Mouse (Mus musculus) cerebellum, postnatal 36 days (tissue): ENCODE results near the gene Stra6l.
A peak's percentile ranks its signal among the peaks of the same experiment; 100 is the strongest.

ENCODE experiments used
- DNase-seq, 2 experiments: peaks; one replicate each; pipeline ENCODE4 v3.0.0; 2021 to 2022; ENCODE audit warnings: mixed read lengths in 2 of 2

Stra6l gene

GRCm38 (mm10) chr4:45848109-45848824 is at the start of gene Stra6l:
Gene Stra6l (plus strand): TSS chr4:45848664.
- no peak for DNase-seq

DNA sequence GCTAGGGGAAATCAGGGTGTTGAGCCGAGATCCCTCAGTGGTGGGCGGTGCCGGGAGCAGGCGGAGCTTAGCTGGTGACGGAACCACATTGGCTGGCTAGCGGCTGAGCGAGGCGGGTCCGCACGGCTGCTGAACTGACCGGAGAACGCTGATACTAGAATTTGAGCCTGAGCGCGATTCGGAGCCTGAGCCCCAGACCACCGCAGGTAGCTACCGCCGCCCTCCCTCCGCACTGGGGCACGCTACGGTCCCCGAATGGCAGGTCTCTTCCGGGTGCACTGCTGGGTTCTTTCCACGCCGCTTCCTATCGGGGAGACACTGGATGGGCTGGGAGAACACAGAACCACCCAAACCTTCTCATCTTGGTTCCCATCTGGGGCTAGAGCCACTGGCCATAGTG is 49.5 kb upstream of the Stra6l start, which contains the start of gene Aldh1b1:
TSS of gene Aldh1b1 (plus strand) at position 59 of the 400 bp plus-strand sequence.
- peak; percentile 28 to 43 for DNase-seq

DNA sequence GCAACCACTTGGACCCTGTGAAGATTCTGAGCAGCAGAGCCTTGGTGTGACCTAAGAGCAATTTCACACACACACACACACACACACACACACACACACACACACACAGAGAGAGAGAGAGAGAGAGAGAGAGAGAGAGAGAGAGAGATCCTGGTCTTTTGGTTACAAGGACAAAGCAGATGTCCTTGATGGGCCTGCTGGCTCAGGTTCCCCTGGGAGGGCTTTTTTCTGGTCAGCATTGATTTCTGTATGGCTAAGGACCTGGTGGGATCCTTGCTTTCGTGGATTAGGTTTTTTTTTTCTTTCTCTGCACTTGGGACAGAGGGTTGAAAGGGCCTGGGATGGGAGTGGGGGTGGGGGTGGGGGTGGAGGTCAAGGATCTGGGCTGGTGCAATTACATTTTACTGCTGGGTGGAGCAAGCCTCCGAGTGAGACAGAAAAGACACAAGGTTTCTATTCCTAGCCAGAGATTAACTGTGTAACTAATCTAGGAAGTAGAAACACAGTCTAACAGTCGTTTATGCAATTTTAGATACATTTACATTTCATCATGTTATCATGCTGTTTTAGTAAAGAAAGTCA is 48.4 kb upstream of the Stra6l start:
- no peak for DNase-seq

DNA sequence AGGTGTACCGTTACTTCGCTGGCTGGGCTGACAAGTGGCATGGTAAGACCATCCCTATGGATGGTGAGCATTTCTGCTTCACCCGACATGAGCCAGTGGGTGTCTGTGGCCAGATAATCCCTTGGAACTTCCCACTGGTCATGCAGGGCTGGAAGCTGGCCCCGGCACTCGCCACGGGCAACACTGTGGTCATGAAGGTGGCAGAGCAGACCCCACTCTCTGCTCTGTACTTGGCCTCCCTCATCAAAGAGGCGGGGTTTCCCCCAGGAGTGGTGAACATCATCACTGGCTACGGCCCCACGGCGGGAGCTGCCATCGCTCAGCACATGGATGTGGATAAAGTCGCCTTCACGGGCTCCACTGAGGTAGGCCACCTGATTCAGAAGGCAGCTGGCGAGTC is 45.6 kb upstream of the Stra6l start:
- no peak for DNase-seq

DNA sequence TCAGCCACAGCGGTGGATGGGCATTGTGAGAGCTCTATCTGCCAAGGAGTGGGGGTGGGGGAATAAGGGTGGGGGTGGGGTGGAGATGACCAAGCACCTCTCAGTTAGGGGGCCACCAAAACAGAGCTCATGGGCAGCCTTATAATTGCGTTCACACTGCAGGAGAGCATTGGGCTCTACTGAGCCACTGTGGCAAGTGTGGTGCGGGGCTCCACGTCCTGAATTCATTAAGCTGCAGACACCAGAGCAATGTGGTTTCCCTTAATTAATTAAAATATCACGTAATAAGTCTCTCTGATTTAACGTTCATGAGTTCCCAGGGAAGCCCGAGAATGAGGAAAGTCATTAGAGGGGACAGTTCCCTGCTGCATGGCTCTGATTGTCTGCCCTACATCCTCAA is 40.4 kb upstream of the Stra6l start:
- DNase-seq: no peak

GRCm38 (mm10) chr4:45811250-45811649 is 37.2 kb upstream of the Stra6l start:
- DNase-seq: no peak

DNA sequence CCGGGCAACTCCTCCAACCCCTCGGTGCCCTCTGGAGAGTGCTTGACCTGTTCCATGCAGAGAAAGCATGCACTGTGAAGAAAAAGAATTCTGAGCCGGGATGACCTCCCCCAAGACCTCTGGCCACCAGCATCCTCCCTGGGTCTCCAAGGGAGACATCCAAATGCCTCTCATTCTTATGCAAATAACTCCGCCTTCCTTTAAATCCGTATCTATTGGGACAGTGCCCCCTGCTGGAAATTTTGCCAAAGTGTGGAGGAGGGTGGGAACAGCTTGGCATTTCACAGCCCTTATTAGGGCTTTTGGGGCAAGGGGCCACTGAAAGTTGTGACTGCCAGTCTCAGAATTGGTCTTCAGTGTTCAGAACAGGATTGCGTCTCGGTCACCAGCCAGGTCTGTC is 32.9 kb upstream of the Stra6l start:
- DNase-seq: peak; percentile 33 to 39

DNA sequence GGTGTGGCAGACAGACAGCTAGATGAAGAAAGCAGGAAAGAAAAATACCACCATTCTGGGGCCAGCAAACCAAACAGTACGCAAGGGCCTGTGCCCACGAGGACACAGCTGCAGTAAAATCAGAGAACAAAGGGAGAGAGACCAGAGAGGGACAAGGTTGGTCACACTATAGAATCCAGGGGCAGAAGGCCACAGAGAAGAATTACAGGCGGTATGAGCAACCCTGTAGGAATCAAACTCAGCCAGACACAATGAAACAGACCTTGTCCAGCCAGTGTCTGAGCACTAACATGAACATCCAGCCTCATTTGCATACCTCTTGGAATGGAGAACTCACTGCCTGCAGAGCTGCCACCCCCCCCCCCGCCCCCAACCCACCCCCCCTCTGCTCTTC is 29.7 kb upstream of the Stra6l start:
- DNase-seq: no peak

DNA sequence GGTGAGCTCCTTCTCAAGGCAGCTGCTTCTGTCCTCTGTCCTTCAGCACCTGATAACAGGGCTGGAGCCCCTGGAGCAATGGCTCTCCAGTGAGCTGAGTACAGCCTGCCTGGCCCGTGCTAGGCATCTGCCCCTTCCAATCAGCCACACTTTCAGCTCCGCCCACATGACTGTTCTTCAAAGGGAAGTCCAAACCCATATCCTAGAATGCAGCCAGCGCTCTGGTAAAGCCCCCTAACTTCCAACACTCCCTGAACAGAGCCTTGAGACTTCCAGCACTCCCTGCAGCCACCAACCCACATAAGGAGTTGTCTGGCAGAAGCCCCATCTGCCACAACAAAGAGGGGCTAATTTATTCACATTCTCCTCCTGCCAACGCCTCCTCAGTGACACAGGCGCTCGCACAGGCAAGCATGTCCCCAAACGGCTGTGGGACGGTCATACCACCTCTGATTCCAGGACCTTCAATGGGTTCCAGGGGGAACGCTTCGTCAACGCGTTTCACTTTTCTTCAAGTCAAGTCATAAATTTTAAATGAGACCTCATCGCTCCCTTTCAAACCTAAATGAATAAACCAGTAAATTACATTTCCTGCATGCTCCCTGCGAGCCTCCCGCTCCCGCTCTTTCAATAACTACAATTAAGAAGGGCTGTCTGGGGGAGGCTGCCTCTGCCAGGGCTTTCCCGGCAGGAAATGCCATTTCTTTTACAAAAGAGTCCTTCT is 29.1 kb upstream of the Stra6l start:
- no peak for DNase-seq

GRCm38 (mm10) chr4:45820074-45820830 is 28.2 kb upstream of the Stra6l start:
- DNase-seq: peak; percentile 22 to 25

DNA sequence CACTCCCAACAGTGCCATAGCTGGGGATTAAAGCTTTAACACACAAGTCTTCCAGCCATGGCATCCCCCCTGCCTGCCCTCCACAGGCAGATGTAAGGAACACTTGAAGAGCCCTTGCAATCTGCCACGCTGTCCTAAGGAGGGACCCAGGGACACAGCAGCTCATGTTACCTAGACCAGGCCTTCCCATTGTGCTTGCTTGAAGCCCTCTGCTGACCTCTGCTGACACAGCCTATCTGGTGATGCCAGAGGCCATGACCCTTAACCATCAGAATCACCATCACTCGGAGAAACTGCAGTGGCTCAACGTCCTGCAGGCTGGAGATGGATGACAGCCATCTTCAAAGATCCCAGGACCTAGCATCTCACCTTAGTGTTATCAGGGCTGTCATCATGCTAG is 26.5 kb upstream of the Stra6l start:
- no peak for DNase-seq

DNA sequence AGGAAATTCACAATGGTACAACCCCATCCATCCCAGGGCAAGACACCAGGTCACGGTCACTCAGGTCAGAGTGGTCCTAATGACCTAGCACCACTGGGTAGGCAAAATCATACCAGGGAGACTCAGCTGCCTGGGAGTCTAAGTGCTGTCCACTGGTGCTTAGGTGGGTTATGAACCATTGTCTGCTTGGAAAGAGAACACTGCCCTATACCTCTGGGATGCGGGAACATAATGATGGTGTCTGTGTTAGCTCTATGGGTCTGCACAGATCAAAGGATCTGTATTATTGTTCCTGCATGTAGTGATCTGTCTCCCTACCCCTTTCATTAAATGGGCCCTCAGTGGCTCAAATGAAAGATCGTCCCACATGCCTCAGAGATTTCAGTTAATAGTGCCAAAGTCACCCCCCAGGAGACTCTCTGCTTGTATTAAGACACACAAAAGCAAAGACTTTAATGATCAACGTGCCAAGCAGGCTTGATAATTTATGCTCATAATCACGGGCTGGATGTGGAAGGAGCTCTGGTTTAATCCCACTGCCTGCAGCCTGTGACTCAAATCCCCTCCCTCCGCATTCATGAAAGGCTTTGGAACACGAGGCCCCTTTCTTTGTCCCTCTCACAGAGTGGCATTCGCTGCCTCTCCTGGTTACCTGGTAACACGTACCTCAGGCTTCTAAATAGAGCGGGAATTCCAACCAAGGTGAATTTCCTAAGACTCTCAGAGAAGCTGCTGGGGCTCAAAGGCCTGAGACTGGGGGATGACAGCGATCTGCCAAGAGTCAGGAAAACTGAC is 25.5 kb upstream of the Stra6l start:
- no peak for DNase-seq

- no peak for DNase-seq
These were observed 24.3 kb upstream of the Stra6l start for GRCm38 (mm10) chr4:45824049-45824760.

DNA sequence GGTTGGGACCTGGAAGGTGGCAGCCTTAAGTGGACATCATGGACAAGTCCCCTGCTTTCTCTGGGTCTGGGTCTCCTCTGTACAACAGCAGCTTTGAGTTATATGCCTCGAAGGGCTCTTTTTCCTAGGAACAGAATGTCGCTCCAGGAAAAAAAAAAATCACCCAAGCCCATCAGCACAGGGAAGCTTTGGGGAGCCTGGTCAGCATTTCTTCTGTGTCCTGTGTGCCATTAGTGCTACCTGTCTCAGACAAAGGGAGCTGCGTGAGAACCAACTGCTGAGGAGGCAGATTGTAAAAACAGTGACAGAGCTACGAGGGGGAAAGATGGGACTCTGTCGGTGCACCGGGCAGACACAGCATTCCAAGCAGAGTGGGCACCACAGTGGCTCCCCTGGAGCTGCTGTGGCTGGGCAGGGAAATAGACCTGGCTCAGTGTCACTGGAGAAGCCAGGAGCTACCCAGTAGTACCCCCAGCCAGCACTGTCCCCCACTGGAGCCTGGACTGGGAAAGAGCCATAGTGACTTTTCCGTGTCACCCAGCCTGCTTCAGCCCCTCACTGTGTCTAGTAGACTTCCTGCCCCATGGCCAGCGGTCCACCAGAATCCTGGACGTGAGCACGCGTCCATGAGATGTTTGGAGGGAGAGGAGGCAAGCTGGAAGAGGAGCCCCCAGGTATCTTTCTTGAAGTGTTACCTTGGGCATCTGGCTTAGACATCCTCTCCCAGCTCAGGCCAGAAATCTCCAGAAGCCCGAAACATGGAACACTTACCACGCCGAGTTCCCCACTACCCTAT is 23.5 kb upstream of the Stra6l start:
- no peak for DNase-seq

GRCm38 (mm10) chr4:45826275-45827040 is 22.0 kb upstream of the Stra6l start, which contains the start of gene Igfbpl1:
Gene Igfbpl1 (minus strand): TSS chr4:45826923.
- no peak for DNase-seq

- DNase-seq: no peak
These were observed 18.3 kb upstream of the Stra6l start for GRCm38 (mm10) chr4:45829907-45830759.

DNA sequence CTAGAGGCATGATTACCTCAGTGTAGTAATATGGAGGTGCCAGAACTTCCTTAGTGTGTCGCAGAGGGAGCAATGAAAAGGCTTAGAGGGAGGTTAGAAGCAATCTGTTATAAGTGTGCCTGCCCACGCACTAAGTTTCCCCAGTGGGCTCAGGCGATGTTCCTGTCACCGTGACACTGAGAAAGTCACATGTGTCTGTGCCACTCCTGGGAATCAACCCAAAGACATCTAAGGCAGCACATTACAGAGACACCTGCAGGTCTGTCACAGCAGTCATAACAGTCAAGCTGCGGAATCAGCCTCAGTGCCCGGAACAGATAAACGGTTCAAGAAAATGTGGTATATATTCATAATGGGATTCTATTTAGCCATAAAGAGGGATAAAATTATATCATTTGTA is 16.5 kb upstream of the Stra6l start:
- DNase-seq: no peak

- no peak for DNase-seq
These were observed 15.0 kb upstream of the Stra6l start for GRCm38 (mm10) chr4:45833461-45833860.

GRCm38 (mm10) chr4:45844355-45844754 is 4.1 kb upstream of the Stra6l start:
- peak; percentile 31 to 42 for DNase-seq
